Mouse (Mus musculus): Measurements from ENCODE around the gene Ffar2. TPM values are rescaled to one million over a fixed set of nuclear protein-coding genes. Genes with fewer than 3 reads are reported as not detected.

Ffar2 gene
- polyA plus RNA-seq, 1 experiment from 2014 or later = 0.39 TPM

- Histone ChIP-seq H3K4me3 (ENCODE audit: low read depth, low read length) (no peak overlapping the region), H3K9ac (no peak overlapping the region), H3K4me1 (ENCODE audit: insufficient read depth) (no peaks in the 10 kb centered on the region), H3K4me2 (no peak overlapping the region), H3K9me3 (ENCODE audit: low read depth, low read length) (no peaks in the 10 kb centered on the region), H3K27ac (ENCODE audit: low read depth) (no peak overlapping the region), H3K27me3 (ENCODE audit: insufficient read depth, low read length) (no peaks in the 10 kb centered on the region), H3K36me3 (ENCODE audit: insufficient read depth) (no peaks in the 10 kb centered on the region)
- TF ChIP-seq CTCF (IDR thresholded peaks at IDR 0.05; ENCODE audit: low read depth) = no peak
- 63% methylated on average over 10 of the region's 10 CpGs for WGBS
- ATAC-seq (ENCODE audit: insufficient read depth) = no peak
- no peak for DNase-seq
Observed at GRCm38 (mm10) chr7:30790141-30790540, 33.4 kb downstream of the Ffar2 start.

GRCm38 (mm10) chr7:30787377-30788022 is 36.1 kb downstream of the Ffar2 start, which contains the start of gene Krtdap:
Gene Krtdap (plus strand): TSS chr7:30787896.
- TF ChIP-seq CTCF (IDR thresholded peaks at IDR 0.05; ENCODE audit: low read depth) = no peak
- Histone ChIP-seq H3K9ac (no peak within 1 kb of the TSS), H3K9me3 (ENCODE audit: low read depth, low read length) (no peaks in the 10 kb centered on the region), H3K4me1 (ENCODE audit: insufficient read depth) (no peaks in the 10 kb centered on the region), H3K4me2 (no peak within 1 kb of the TSS), H3K27ac (ENCODE audit: low read depth) (no peak within 1 kb of the TSS), H3K4me3 (ENCODE audit: low read depth, low read length) (no peak within 1 kb of the TSS), H3K36me3 (ENCODE audit: insufficient read depth) (no peaks in the 10 kb centered on the region), H3K27me3 (ENCODE audit: insufficient read depth, low read length) (no peaks in the 10 kb centered on the region)
- DNase-seq (no peak), ATAC-seq (ENCODE audit: insufficient read depth) (no peak)
- 42% methylated on average over 15 of the region's 15 CpGs for WGBS

GRCm38 (mm10) chr7:30785721-30786546 is 37.6 kb downstream of the Ffar2 start:
- TF ChIP-seq CTCF (IDR thresholded peaks at IDR 0.05; ENCODE audit: low read depth) = no peak
- Histone ChIP-seq H3K4me3 (ENCODE audit: low read depth, low read length) (no peak overlapping the region), H3K9me3 (ENCODE audit: low read depth, low read length) (no peaks in the 10 kb centered on the region), H3K4me2 (no peak overlapping the region), H3K9ac (no peak overlapping the region), H3K27me3 (ENCODE audit: insufficient read depth, low read length) (no peaks in the 10 kb centered on the region), H3K4me1 (ENCODE audit: insufficient read depth) (no peaks in the 10 kb centered on the region), H3K36me3 (ENCODE audit: insufficient read depth) (no peaks in the 10 kb centered on the region), H3K27ac (ENCODE audit: low read depth) (no peak overlapping the region)
- DNase-seq (no peak), ATAC-seq (ENCODE audit: insufficient read depth) (no peak)
- WGBS = 70% methylated on average over 13 of the region's 13 CpGs

- H3K27me3 ChIP-seq (ENCODE audit: insufficient read depth, low read length) = no peaks in the 10 kb centered on the region
- H3K4me1 ChIP-seq (ENCODE audit: insufficient read depth) = no peaks in the 10 kb centered on the region
- no peak overlapping the region for H3K4me3 ChIP-seq (ENCODE audit: low read depth, low read length)
- no peak overlapping the region for H3K27ac ChIP-seq (ENCODE audit: low read depth)
- ATAC-seq (ENCODE audit: insufficient read depth) = no peak
- H3K4me2 ChIP-seq = no peak overlapping the region
- TF ChIP-seq CTCF (IDR thresholded peaks at IDR 0.05; ENCODE audit: low read depth) = no peak
- no peak overlapping the region for H3K9ac ChIP-seq
- H3K9me3 ChIP-seq (ENCODE audit: low read depth, low read length) = no peaks in the 10 kb centered on the region
- DNase-seq = no peak
- 47% methylated on average over 1 of the region's 1 CpGs for WGBS
- H3K36me3 ChIP-seq (ENCODE audit: insufficient read depth) = no peaks in the 10 kb centered on the region
Observed at GRCm38 (mm10) chr7:30785154-30785553, 38.4 kb downstream of the Ffar2 start.

- Histone ChIP-seq H3K27me3 (ENCODE audit: insufficient read depth, low read length) (no peaks in the 10 kb centered on the region), H3K27ac (ENCODE audit: low read depth) (no peak overlapping the region), H3K9me3 (ENCODE audit: low read depth, low read length) (no peaks in the 10 kb centered on the region), H3K36me3 (ENCODE audit: insufficient read depth) (no peaks in the 10 kb centered on the region), H3K4me3 (ENCODE audit: low read depth, low read length) (no peak overlapping the region), H3K4me2 (no peak overlapping the region), H3K9ac (no peak overlapping the region), H3K4me1 (ENCODE audit: insufficient read depth) (no peaks in the 10 kb centered on the region)
- no peak for TF ChIP-seq CTCF (IDR thresholded peaks at IDR 0.05; ENCODE audit: low read depth)
- 66% methylated on average over 3 of the region's 3 CpGs for WGBS
- ATAC-seq (ENCODE audit: insufficient read depth) = no peak
- DNase-seq = no peak
Observed at GRCm38 (mm10) chr7:30782658-30783057, 40.9 kb downstream of the Ffar2 start.

- Histone ChIP-seq H3K4me3 (ENCODE audit: low read depth, low read length) (no peak overlapping the region), H3K27me3 (ENCODE audit: insufficient read depth, low read length) (no peaks in the 10 kb centered on the region), H3K4me1 (ENCODE audit: insufficient read depth) (no peaks in the 10 kb centered on the region), H3K9me3 (ENCODE audit: low read depth, low read length) (no peaks in the 10 kb centered on the region), H3K9ac (no peak overlapping the region), H3K27ac (ENCODE audit: low read depth) (no peak overlapping the region), H3K4me2 (no peak overlapping the region), H3K36me3 (ENCODE audit: insufficient read depth) (no peaks in the 10 kb centered on the region)
- WGBS = 65% methylated on average over 4 of the region's 4 CpGs
- peak; percentile 61 for TF ChIP-seq CTCF (IDR thresholded peaks at IDR 0.05; ENCODE audit: low read depth)
- DNase-seq (no peak), ATAC-seq (ENCODE audit: insufficient read depth) (no peak)
Observed at GRCm38 (mm10) chr7:30781792-30782191, 41.8 kb downstream of the Ffar2 start.

- ATAC-seq (ENCODE audit: insufficient read depth) (no peak), DNase-seq (no peak)
- Histone ChIP-seq H3K27me3 (ENCODE audit: insufficient read depth, low read length) (no peaks in the 10 kb centered on the region), H3K27ac (ENCODE audit: low read depth) (no peak overlapping the region), H3K9me3 (ENCODE audit: low read depth, low read length) (no peaks in the 10 kb centered on the region), H3K36me3 (ENCODE audit: insufficient read depth) (no peaks in the 10 kb centered on the region), H3K4me1 (ENCODE audit: insufficient read depth) (no peaks in the 10 kb centered on the region), H3K9ac (no peak overlapping the region), H3K4me2 (no peak overlapping the region), H3K4me3 (ENCODE audit: low read depth, low read length) (no peak overlapping the region)
- WGBS = 63% methylated on average over 1 of the region's 1 CpGs
- no peak for TF ChIP-seq CTCF (IDR thresholded peaks at IDR 0.05; ENCODE audit: low read depth)
Observed at GRCm38 (mm10) chr7:30777911-30778310, 45.7 kb downstream of the Ffar2 start.

All from lung, embryonic 14.5 days (tissue).